In genomic region chr2:70919913-70920522, GRCm38 (mm10) we compare ENCODE assay signal across 14 mouse cellular contexts.
DNase-seq lines count a peak whose midpoint lies in the region; ATAC-seq and TF ChIP-seq lines count a peak whose summit lies in the region.
"Had no signal": no experiment of that assay in that cellular context is flagged by ENCODE, and none has a peak within 500 bp of the region (broad histone marks: within the 10 kb centered on the region; RNA-seq: fewer than 3 reads in every experiment).

No protein-coding gene starts in this region.

- no peaks in the 10 kb centered on the region for H3K79me2 ChIP-seq in myocyte (ENCODE audit: control insufficient read depth, insufficient read depth)

- H3K36me3 ChIP-seq in intestine, embryonic 15.5 days: no peaks in the 10 kb centered on the region
- no peaks in the 10 kb centered on the region for H3K36me3 ChIP-seq in intestine, embryonic 16.5 days (ENCODE audit: control insufficient read depth, insufficient read depth, low read length)
- no peaks in the 10 kb centered on the region for H3K36me3 ChIP-seq in myocyte (ENCODE audit: control insufficient read depth, insufficient read depth)
- H3K36me3 ChIP-seq: limb, embryonic 12.5 days; neural tube, embryonic 13.5 days had no signal

- no peak overlapping the region for H3K4me3 ChIP-seq in intestine, embryonic 15.5 days (replicated peaks)
- H3K4me3 ChIP-seq in intestine, embryonic 16.5 days (ENCODE audit: low read length): no peak overlapping the region
- H3K4me3 ChIP-seq in myocyte: no peak overlapping the region
- H3K4me3 ChIP-seq: forebrain, embryonic 13.5 days; limb, embryonic 12.5 days; neural tube, embryonic 13.5 days had no signal

- H3ac ChIP-seq in myocyte (ENCODE audit: control insufficient read depth, insufficient read length): no peak overlapping the region

- peaks cover 4% of the 10 kb centered on the region; the same call in 1 of the 2 replicates for H3K4me1 ChIP-seq in intestine, embryonic 15.5 days (replicated peaks)
- H3K4me1 ChIP-seq in intestine, embryonic 16.5 days (ENCODE audit: control insufficient read depth, insufficient read depth, low read length): peaks cover 6% of the 10 kb centered on the region
- H3K4me1 ChIP-seq: forebrain, embryonic 13.5 days had no signal

- no peak overlapping the region for H3K4me2 ChIP-seq in intestine, embryonic 15.5 days (replicated peaks)
- H3K4me2 ChIP-seq in intestine, embryonic 16.5 days (ENCODE audit: low read depth, low read length): no peak overlapping the region
- no peak overlapping the region for H3K4me2 ChIP-seq in myocyte (ENCODE audit: low read depth)
- H3K4me2 ChIP-seq: forebrain, embryonic 13.5 days; limb, embryonic 12.5 days; neural tube, embryonic 13.5 days had no signal

- 75% methylated on average over 2 of the region's 2 CpGs for WGBS in intestine, embryonic 15.5 days
- 76% methylated on average over 2 of the region's 2 CpGs for WGBS in intestine, embryonic 16.5 days

- ATAC-seq in intestine, embryonic 15.5 days: peak; percentile 17; the same call in 1 of the 2 replicates
- ATAC-seq in intestine, embryonic 16.5 days: no peak
- ATAC-seq: forebrain, embryonic 13.5 days; intestine, postnatal 0 days had no signal

- H3K27me3 ChIP-seq in intestine, embryonic 15.5 days (replicated peaks): no peaks in the 10 kb centered on the region
- H3K27me3 ChIP-seq in intestine, embryonic 16.5 days (replicated peaks; ENCODE audit: control insufficient read depth, insufficient read depth, low read length): no peaks in the 10 kb centered on the region
- peaks cover 6% of the 10 kb centered on the region for H3K27me3 ChIP-seq in myocyte (ENCODE audit: control insufficient read depth, insufficient read depth, insufficient read length)
- H3K27me3 ChIP-seq: forebrain, embryonic 13.5 days; limb, embryonic 12.5 days; neural tube, embryonic 13.5 days had no signal

- no peak for TF ChIP-seq POLR2A in myocyte (IDR thresholded peaks at IDR 0.05; ENCODE audit: insufficient read length, low read depth)

- no peak overlapping the region for H3K27ac ChIP-seq in intestine, embryonic 15.5 days
- no peak overlapping the region for H3K27ac ChIP-seq in intestine, embryonic 16.5 days (ENCODE audit: low read length)
- H3K27ac ChIP-seq: forebrain, embryonic 13.5 days; limb, embryonic 12.5 days; neural tube, embryonic 13.5 days had no signal

- peak; percentile 41 for DNase-seq in brain, adult 2 months (ENCODE audit: low read depth, low spot score)
- DNase-seq in ovary, postnatal 14 days (ENCODE audit: low spot score): no peak
- DNase-seq in right cerebral cortex, adult 2 months (ENCODE audit: low spot score in 2 of 2): no peak
- DNase-seq in frontal cortex, adult 2 months (ENCODE audit: extremely low spot score in 1 of 2, low spot score in 1 of 2): no peak
- DNase-seq in testis, postnatal 14 days (ENCODE audit: low spot score): no peak
- DNase-seq: layer of hippocampus, adult 9-11 months; right cerebral cortex, postnatal 4 days had no signal

- H3K9me3 ChIP-seq in intestine, embryonic 15.5 days: no peaks in the 10 kb centered on the region
- H3K9me3 ChIP-seq in intestine, embryonic 16.5 days (ENCODE audit: control insufficient read depth, low read length): no peaks in the 10 kb centered on the region
- H3K9me3 ChIP-seq: forebrain, embryonic 13.5 days; limb, embryonic 12.5 days; neural tube, embryonic 13.5 days had no signal

- no peak overlapping the region for H3K9ac ChIP-seq in intestine, embryonic 15.5 days
- no peak overlapping the region for H3K9ac ChIP-seq in intestine, embryonic 16.5 days (ENCODE audit: low read depth, low read length)
- H3K9ac ChIP-seq: forebrain, embryonic 13.5 days; limb, embryonic 12.5 days; neural tube, embryonic 13.5 days had no signal

TF ChIP-seq in myocyte, 11 proteins besides CTCF, POLR2A, EP300 and RAD21:
- TF ChIP-seq REST (IDR thresholded peaks at IDR 0.05; ENCODE audit: insufficient read depth, insufficient read length): no peak
- no peak for TF ChIP-seq E2F4 (IDR thresholded peaks at IDR 0.05; ENCODE audit: insufficient read depth)
- no peak for TF ChIP-seq MAX (IDR thresholded peaks at IDR 0.05; ENCODE audit: low read depth)
- peak; percentile 54 for TF ChIP-seq USF1 (IDR thresholded peaks at IDR 0.05; ENCODE audit: low read depth)
- TF ChIP-seq TCF3 (IDR thresholded peaks at IDR 0.05; ENCODE audit: insufficient read length, low read depth): no peak
- peak; percentile 23 to 69 (median 60) for TF ChIP-seq MYOG (IDR thresholded peaks at IDR 0.05; ENCODE audit: control insufficient read depth in 1 of 3, insufficient read depth in 1 of 3, insufficient read length in 2 of 3, low read depth in 2 of 3)
- no peak for TF ChIP-seq POLR2AphosphoS2 (IDR thresholded peaks at IDR 0.05; ENCODE audit: insufficient read length, low read depth)
- TF ChIP-seq MYOD1 (IDR thresholded peaks at IDR 0.05; ENCODE audit: control insufficient read depth in 1 of 3, insufficient read length in 2 of 3, low read depth in 2 of 3): peak in 2 of 3 experiments; percentile 21 to 86
- TF ChIP-seq TCF12 (IDR thresholded peaks at IDR 0.05; ENCODE audit: insufficient read depth, poor library complexity, severe bottlenecking): no peak
- TF ChIP-seq SRF (IDR thresholded peaks at IDR 0.05; ENCODE audit: control insufficient read depth, insufficient read length, low read depth): no peak
- no peak for TF ChIP-seq CEBPB (IDR thresholded peaks at IDR 0.05; ENCODE audit: insufficient read depth, poor library complexity, severe bottlenecking)
